Mouse (Mus musculus) bone marrow macrophage, adult 2 months (primary cell): Measurements from ENCODE around the gene Chrm3.

Source experiments
- CTCF ChIP-seq: IDR thresholded peaks from 2 replicates; pipeline ENCODE4 v1.5.1; 2012; ENCODE audit warnings: low read depth, mild to moderate bottlenecking, low read length, moderate library complexity
- POLR2A ChIP-seq: IDR thresholded peaks from 2 replicates; pipeline ENCODE4 v1.6.1; 2012; ENCODE audit warnings: mild to moderate bottlenecking, low read depth, low read length, borderline replicate concordance

DNA sequence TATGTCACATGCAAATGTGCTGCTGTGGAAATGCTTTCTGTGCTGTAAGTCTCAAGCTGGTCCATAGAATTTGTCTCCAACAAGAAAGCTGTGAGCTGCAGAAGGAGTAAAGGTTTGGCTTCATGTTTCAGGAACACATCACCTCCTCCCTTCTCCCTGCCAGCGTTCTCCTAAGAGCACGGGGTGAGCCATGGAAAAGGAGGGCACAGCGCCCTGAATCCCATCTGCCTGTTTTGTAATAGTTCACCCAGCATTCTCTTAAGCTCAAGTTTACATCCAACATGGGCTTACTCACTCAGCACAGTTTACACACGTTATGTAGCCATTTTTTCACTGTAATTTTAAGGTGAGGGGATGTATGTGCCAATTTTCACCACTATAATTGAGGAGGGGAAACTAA, 220.1 kb downstream of the Chrm3 start:
- TF ChIP-seq CTCF, result no peak
- no peak for TF ChIP-seq POLR2A
